Mouse (Mus musculus) kidney, postnatal 0 days (tissue): ENCODE measurements around the gene Ssna1. TPM values are rescaled to one million over a fixed set of nuclear protein-coding genes. Genes with fewer than 3 reads are reported as not detected.

Experiments used
- ATAC-seq: fragments of 200-750 bp; cut with Nextera tagmentation; replicated peaks from 2 replicates; pipeline ENCODE4 v1.8.0; 2017; ENCODE audit warnings: low read depth, moderate number of reproducible peaks, moderate TSS enrichment, moderate library complexity; ENCODE audit not compliant: low FRiP score
- DNase-seq: peaks from one replicate; pipeline ENCODE4 v3.0.0-alpha.2; 2016; ENCODE audit warnings: low spot score
- H3K27ac ChIP-seq: fragments of 300-500 bp; sonication (generic); 2 replicates; pipeline ENCODE4 v1.5.1; 2014; ENCODE audit warnings: mild to moderate bottlenecking
- H3K27me3 ChIP-seq: fragments of 300-500 bp; sonication (generic); 2 replicates; pipeline ENCODE4 v1.6.1; 2014; ENCODE audit warnings: low read length, mixed read lengths; ENCODE audit not compliant: insufficient read depth
- H3K36me3 ChIP-seq: fragments of 300-500 bp; sonication (generic); 2 replicates; pipeline ENCODE4 v1.6.1; 2014; ENCODE audit warnings: low read length, mixed read lengths; ENCODE audit not compliant: insufficient read depth
- H3K4me1 ChIP-seq: fragments of 300-500 bp; sonication (generic); replicated peaks from 2 replicates; pipeline ENCODE4 v1.6.1; 2014; ENCODE audit warnings: antibody characterized with exemption, low read length, mixed read lengths; ENCODE audit not compliant: insufficient read depth
- H3K4me2 ChIP-seq: fragments of 300-500 bp; sonication (generic); 2 replicates; pipeline ENCODE4 v1.6.1; 2014; ENCODE audit warnings: mild to moderate bottlenecking, low read length, moderate library complexity, mixed read lengths
- H3K4me3 ChIP-seq: fragments of 300-500 bp; sonication (generic); replicated peaks from 2 replicates; pipeline ENCODE4 v1.5.1; 2014; ENCODE audit warnings: low read depth, low read length
- H3K9ac ChIP-seq: fragments of 300-500 bp; sonication (generic); 2 replicates; pipeline ENCODE4 v1.6.1; 2014; ENCODE audit warnings: low read depth, low read length
- H3K9me3 ChIP-seq: fragments of 300-500 bp; sonication (generic); replicated peaks from 2 replicates; pipeline ENCODE4 v1.6.1; 2016; ENCODE audit warnings: low read length, inconsistent platforms, mixed read lengths
- CTCF ChIP-seq: IDR thresholded peaks from 2 replicates; pipeline ENCODE4 v1.5.1; 2016; ENCODE audit warnings: antibody characterized with exemption, low read depth, mild to moderate bottlenecking, moderate library complexity
- WGBS: fragments of 180-500 bp; shearing (Covaris S2); extraction: QIAGEN DNeasy Blood & Tissue Kit; methylation state at CpG from one replicate; pipeline ENCODE4 v1.1.7; 2014; 5-methylcytosine and 5-hydroxymethylcytosine counted together
- polyA plus RNA-seq: library from polyadenylated mRNA; unstranded; fragments of >200 nt; fragmentation: Nextera tagmentation; extraction: Ambion mirVana; gene quantifications from 2 replicates; pipeline ENCODE4 v1.2.1, GENCODE M21; 2015

Gene Ssna1
- polyA plus RNA-seq = 172 TPM in 2 replicates

DNA sequence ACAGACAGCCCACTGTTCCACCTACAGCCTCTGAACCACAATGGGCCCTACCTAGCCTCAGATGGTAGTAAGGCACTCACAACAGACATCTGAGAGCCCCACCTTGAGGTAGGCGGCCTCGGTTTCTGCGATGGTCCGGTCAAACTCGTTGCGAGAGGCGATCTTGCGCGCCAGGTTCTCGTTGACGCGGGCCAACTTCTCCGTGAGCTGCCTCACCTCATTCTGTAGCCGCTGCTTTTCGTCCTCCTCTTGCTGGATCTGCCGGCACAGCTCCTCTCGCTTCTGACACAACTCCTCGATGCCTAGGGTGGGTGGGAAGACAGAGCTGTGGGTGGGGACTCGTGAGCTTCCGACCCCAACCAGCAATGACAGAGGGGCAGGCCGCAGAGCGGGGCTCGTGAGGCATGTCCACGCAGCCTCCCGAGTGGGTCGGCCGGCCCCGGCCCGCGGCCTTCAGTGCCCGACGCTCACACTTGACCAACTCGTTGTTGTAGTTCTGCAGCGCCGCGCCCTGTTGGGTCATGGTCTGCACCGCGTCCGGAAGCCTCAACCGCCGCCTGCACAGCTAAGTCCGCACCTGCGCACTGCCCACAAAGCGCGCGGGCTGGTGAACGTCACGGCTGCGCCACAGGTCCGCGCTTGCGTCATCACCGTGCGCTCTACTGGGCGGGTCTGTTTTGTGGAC, at the start of gene Ssna1, which contains the start of gene Anapc2:
TSS of gene Ssna1 (minus strand) at position 612 of the 685 bp plus-strand sequence.
TSS of gene Anapc2 (plus strand) at position 652 of the 685 bp plus-strand sequence.
- H3K36me3 ChIP-seq = peaks cover 51% of the 10 kb centered on the region
- peak within 1 kb of the TSS; percentile 73 for H3K4me2 ChIP-seq
- TF ChIP-seq CTCF = peak; percentile 57
- WGBS = under 1% methylated on average over 52 of the region's 55 CpGs
- no peaks in the 10 kb centered on the region for H3K27me3 ChIP-seq
- DNase-seq = peak; percentile 97
- no peaks in the 10 kb centered on the region for H3K9me3 ChIP-seq
- H3K4me3 ChIP-seq = peak within 1 kb of the TSS; percentile 59
- H3K27ac ChIP-seq = peak within 1 kb of the TSS; percentile 86
- peak; percentile 96 for ATAC-seq
- H3K4me1 ChIP-seq = peaks cover 19% of the 10 kb centered on the region
- H3K9ac ChIP-seq = peak within 1 kb of the TSS; percentile 81

DNA sequence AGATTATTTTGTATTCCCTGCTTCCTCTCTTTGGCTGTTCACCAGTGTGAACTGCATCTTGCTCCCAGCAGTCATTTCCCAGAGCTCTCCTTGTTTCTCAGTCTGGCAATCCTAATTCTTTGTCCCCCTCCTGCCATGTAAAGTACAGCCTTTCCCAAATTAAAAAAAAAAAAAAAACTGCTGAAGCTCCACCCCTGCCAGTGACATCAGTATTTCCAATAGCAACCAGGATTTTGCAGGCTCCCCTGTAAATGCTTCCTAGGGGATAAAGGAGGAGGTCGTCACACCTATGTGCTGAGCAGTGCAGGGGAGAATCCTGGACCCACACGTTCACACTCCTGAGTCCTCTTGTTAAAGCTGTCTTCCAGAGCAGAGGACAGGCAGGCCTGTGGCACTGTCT, 47.8 kb upstream of the Ssna1 start:
- no peak for DNase-seq
- Histone ChIP-seq H3K4me1 (peaks cover 7% of the 10 kb centered on the region; the same call in 1 of the 2 replicates), H3K9me3 (no peaks in the 10 kb centered on the region), H3K36me3 (no peaks in the 10 kb centered on the region), H3K27me3 (peaks cover 11% of the 10 kb centered on the region), H3K4me3 (no peak overlapping the region), H3K27ac (no peak overlapping the region), H3K9ac (no peak overlapping the region), H3K4me2 (no peak overlapping the region)
- TF ChIP-seq CTCF = no peak
- 36% methylated on average over 2 of the region's 2 CpGs for WGBS
- ATAC-seq = no peak

DNA sequence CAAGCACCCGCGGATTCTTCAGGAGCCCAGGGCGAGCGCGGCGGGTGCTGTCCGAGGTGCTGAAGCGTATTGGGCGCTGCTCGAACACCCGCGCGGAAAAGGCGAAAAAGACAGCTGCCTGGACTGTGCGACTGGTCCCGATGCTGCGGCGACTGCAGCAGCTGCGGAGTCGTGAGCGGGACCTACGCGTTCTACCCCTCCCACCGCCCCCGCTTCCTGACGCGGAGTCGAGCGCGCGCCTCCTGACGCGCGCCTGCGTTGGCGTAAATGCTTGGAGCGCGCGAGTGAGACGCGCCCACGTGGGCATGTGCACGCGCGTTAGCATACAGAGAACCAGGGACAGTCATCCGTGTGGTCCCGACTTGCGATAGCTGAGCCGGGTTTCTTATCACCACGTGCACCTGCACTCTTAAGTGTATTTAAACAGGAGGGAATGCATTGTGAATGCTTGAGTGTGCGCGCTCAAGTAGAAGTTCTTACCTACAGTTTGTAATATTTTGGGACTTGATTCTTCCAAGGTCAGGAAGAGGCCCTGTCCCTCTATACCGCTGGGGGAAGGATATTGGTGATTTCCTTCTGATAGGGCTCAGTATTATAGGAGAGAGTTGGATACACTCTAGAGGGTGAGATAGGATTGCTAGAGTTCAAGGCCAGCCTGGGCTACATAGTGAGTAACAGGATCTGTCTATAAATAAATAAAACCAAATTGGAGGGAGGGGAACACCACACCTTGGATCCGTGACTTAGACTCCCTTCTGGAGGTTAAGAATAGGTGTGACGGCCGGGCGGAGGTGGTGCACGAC, 46.9 kb upstream of the Ssna1 start, which contains the start of gene Grin1:
TSS of gene Grin1 (minus strand) at position 217 of the 803 bp plus-strand sequence.
- Histone ChIP-seq H3K4me2 (peak within 1 kb of the TSS; percentile 49), H3K27me3 (peaks cover 11% of the 10 kb centered on the region), H3K36me3 (no peaks in the 10 kb centered on the region), H3K4me1 (peaks cover 7% of the 10 kb centered on the region; the same call in 1 of the 2 replicates), H3K9ac (no peak within 1 kb of the TSS), H3K4me3 (peak within 1 kb of the TSS; percentile 18), H3K27ac (no peak within 1 kb of the TSS), H3K9me3 (no peaks in the 10 kb centered on the region)
- peak; percentile 71 for DNase-seq
- TF ChIP-seq CTCF = no peak
- peak; percentile 68; the same call in 1 of the 2 replicates for ATAC-seq
- WGBS = 10% methylated on average over 58 of the region's 58 CpGs

DNA sequence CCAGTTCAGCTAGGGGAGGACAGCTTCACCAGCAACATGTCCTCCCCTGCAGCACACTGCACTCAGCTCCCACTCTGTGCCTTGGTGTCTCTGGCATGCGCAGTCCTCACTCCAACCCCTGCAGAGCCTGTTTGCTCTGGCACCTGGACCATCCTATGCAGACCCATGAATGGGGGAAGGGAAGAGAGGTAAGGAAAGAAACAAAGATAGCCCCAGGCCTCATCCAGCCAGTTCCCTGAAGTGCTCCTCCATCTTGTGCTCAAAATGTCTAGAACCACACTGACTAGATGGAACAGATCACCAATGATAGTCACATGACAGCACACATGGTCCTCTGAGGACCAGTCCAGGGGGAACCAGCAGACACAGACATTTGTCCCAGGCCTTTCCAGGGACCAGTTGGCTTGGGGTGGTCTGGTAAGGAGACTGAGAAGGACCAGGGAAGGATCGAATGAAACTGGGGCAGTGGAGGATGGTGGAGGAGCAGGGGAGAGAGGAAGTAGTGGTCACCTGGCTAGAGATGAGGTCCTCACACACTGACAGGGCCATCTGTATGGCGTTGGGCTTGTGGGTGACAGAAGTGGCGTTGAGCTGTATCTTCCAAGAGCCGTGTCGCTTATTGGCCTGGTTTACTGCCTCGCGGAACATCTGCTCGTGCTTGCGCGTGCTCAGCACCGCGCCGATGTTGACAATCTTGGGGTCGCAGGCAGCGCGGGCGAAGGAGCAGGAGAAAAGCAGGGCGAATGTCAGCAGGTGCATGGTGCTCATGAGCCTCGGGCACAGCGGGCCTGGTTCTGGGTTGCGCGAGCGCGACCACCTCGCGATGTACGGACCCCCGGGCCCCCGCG, 46.1 kb upstream of the Ssna1 start:
- Histone ChIP-seq H3K4me1 (peaks cover 7% of the 10 kb centered on the region; the same call in 1 of the 2 replicates), H3K9me3 (no peaks in the 10 kb centered on the region), H3K4me2 (peak overlapping the region; percentile 49), H3K27ac (no peak overlapping the region), H3K27me3 (peaks cover 16% of the 10 kb centered on the region), H3K36me3 (no peaks in the 10 kb centered on the region), H3K4me3 (peak overlapping the region; percentile 18), H3K9ac (no peak overlapping the region)
- TF ChIP-seq CTCF = no peak
- no peak for DNase-seq
- ATAC-seq = no peak
- 5% methylated on average over 31 of the region's 31 CpGs for WGBS

DNA sequence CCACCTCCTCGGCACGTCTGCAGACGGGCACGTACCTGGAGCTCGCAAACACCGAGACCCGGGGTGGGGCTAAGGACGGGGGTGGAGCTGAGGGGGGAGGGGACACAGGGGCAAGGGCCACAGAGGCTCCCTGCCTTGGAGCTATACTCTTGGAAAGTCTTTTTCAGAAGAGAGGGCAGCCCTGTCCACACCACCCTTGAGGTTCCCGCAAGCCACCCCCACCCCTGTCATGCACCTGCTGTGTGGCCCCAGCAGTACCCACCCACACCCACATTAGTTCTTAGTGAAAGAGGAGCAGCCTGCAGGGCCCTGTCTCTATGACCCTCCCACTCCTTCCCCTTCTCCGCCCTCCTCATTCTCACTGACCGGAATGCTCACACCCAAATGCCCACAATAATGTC, 39.3 kb upstream of the Ssna1 start:
- no peak overlapping the region for H3K9ac ChIP-seq
- H3K27ac ChIP-seq = no peak overlapping the region
- no peaks in the 10 kb centered on the region for H3K9me3 ChIP-seq
- no peaks in the 10 kb centered on the region for H3K36me3 ChIP-seq
- H3K4me3 ChIP-seq = no peak overlapping the region
- peaks cover 33% of the 10 kb centered on the region for H3K27me3 ChIP-seq
- no peak for DNase-seq
- WGBS = 4% methylated on average over 11 of the region's 11 CpGs
- ATAC-seq = no peak
- 0 out of 2 replicates have a peak overlapping the region, but pooled peaks have one; percentile 25 for H3K4me2 ChIP-seq
- TF ChIP-seq CTCF = no peak
- H3K4me1 ChIP-seq = no peaks in the 10 kb centered on the region
